Mouse (Mus musculus): ENCODE measurements around the gene Lpin3.

Lpin3 gene

GRCm38 (mm10) chr2:160934451-160934850, 54.0 kb downstream of the Lpin3 start:
- no peak for DNase-seq (ENCODE audit: low spot score)

- DNase-seq (ENCODE audit: low spot score): no peak
Measured at GRCm38 (mm10) chr2:160940930-160941709, 60.6 kb downstream of the Lpin3 start.

- DNase-seq (ENCODE audit: low spot score): no peak
Measured at GRCm38 (mm10) chr2:160942443-160942842, 62.0 kb downstream of the Lpin3 start.

- no peak for DNase-seq (ENCODE audit: low spot score)
Measured at GRCm38 (mm10) chr2:160951595-160951994, 71.1 kb downstream of the Lpin3 start.

- DNase-seq (ENCODE audit: low spot score): no peak
Measured at GRCm38 (mm10) chr2:160953131-160953873, 72.8 kb downstream of the Lpin3 start.

- DNase-seq (ENCODE audit: low spot score): no peak
Measured at GRCm38 (mm10) chr2:160954541-160954940, 74.1 kb downstream of the Lpin3 start.

GRCm38 (mm10) chr2:160955331-160955730, 74.9 kb downstream of the Lpin3 start:
- DNase-seq (ENCODE audit: low spot score): no peak
